Comparison of ENCODE assay signal across 20 mouse cellular contexts in the genomic region with DNA sequence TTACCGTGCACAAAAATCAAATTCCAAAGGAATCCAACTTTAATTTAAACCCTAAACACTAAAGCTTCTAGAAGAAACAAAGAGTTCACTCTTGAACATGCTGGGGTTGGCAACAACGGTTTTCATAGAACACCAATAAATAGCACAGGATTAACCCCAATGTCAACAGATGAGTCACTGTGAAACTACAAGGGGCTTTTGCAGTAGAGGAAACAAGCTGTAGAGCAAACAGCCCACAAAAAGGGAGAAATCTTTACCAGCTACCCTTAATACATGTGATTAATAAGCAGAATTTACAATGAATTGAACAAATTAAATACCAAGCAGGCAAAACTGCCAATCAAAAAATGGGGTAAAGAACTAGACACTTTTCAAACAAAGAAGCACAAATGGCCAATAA. TPM values are rescaled to one million over a fixed set of nuclear protein-coding genes. Genes with fewer than 3 reads are reported as not detected.
DNase-seq lines count a peak whose midpoint lies in the region; ATAC-seq and TF ChIP-seq lines count a peak whose summit lies in the region.
"Had no signal": no experiment of that assay in that cellular context is flagged by ENCODE, and none has a peak within 500 bp of the region (broad histone marks: within the 10 kb centered on the region; RNA-seq: fewer than 3 reads in every experiment).

No protein-coding gene starts in this region.

- ATAC-seq in midbrain, embryonic 11.5 days (ENCODE audit: low FRiP score): peak; percentile 57; the same call in 1 of the 2 replicates
- peak; percentile 96 for ATAC-seq in CD4-positive, CD25-positive, alpha-beta regulatory T cell, adult 4 months
- no peak for ATAC-seq in heart, embryonic 11.5 days (replicated peaks; ENCODE audit: insufficient number of reproducible peaks, low FRiP score, low TSS enrichment)
- ATAC-seq: forebrain, embryonic 16.5 days; hindbrain, embryonic 16.5 days; intestine, embryonic 15.5 days had no signal

- H3K4me1 ChIP-seq in midbrain, embryonic 11.5 days (ENCODE audit: control insufficient read depth, insufficient read depth, low read length): no peaks in the 10 kb centered on the region
- H3K4me1 ChIP-seq in midbrain, embryonic 10.5 days: no peaks in the 10 kb centered on the region
- H3K4me1 ChIP-seq in cerebellum, adult 2 months (ENCODE audit: control insufficient read depth, insufficient read depth, low read length): no peaks in the 10 kb centered on the region
- no peaks in the 10 kb centered on the region for H3K4me1 ChIP-seq in heart, embryonic 11.5 days (ENCODE audit: control insufficient read depth, insufficient read depth, low read length)
- H3K4me1 ChIP-seq: embryonic facial prominence, embryonic 12.5 days; hindbrain, embryonic 12.5 days; intestine, embryonic 15.5 days had no signal

- H3K27me3 ChIP-seq in midbrain, embryonic 11.5 days (ENCODE audit: control insufficient read depth, insufficient read depth, low read length): no peaks in the 10 kb centered on the region
- H3K27me3 ChIP-seq in midbrain, embryonic 10.5 days (ENCODE audit: low read depth, poor library complexity, severe bottlenecking): no peaks in the 10 kb centered on the region
- no peaks in the 10 kb centered on the region for H3K27me3 ChIP-seq in cerebellum, adult 2 months (ENCODE audit: control insufficient read depth, insufficient read depth, low read length)
- no peaks in the 10 kb centered on the region for H3K27me3 ChIP-seq in heart, embryonic 11.5 days (ENCODE audit: control insufficient read depth, insufficient read depth, low read length)
- H3K27me3 ChIP-seq: embryonic facial prominence, embryonic 12.5 days; hindbrain, embryonic 12.5 days; intestine, embryonic 15.5 days had no signal

- 57% methylated on average over 2 of the region's 2 CpGs for WGBS in midbrain, embryonic 11.5 days
- 58% methylated on average over 2 of the region's 2 CpGs for whole genome bisulfite sequencing in midbrain, embryonic 10.5 days
- WGBS in cerebellum, adult 2 months: 77% methylated on average over 2 of the region's 2 CpGs
- WGBS in heart, embryonic 11.5 days (ENCODE audit: insufficient replicate concordance): 83% methylated on average over 2 of the region's 2 CpGs

- no peak for DNase-seq in midbrain, embryonic 11.5 days (ENCODE audit: low spot score, missing footprints)
- DNase-seq in midbrain, embryonic 10.5 days (ENCODE audit: low spot score): no peak
- peak; percentile 60 for DNase-seq in induced T-regulatory cell, adult 2 months (ENCODE audit: low read depth)
- DNase-seq in cerebellum, adult 2 months: no peak
- DNase-seq in lung, postnatal 10 days: no peak
- DNase-seq: adrenal gland, postnatal 14 days; cerebellum, adult 11-12 months; cerebellum, postnatal 10 days; gastrocnemius, postnatal 25 days; heart, postnatal 10 days; heart, postnatal 4 days; kidney, adult 18-20 months had no signal

- no peak overlapping the region for H3K9ac ChIP-seq in midbrain, embryonic 11.5 days (ENCODE audit: low read length)
- H3K9ac ChIP-seq in heart, embryonic 11.5 days (ENCODE audit: low read depth, low read length): no peak overlapping the region
- H3K9ac ChIP-seq: embryonic facial prominence, embryonic 12.5 days; hindbrain, embryonic 12.5 days; intestine, embryonic 15.5 days had no signal

- H3K4me2 ChIP-seq in midbrain, embryonic 11.5 days: no peak overlapping the region
- H3K4me2 ChIP-seq in heart, embryonic 11.5 days: no peak overlapping the region
- H3K4me2 ChIP-seq: embryonic facial prominence, embryonic 12.5 days; hindbrain, embryonic 12.5 days; intestine, embryonic 15.5 days had no signal

- H3K4me3 ChIP-seq in midbrain, embryonic 11.5 days (ENCODE audit: low read depth, low read length): no peak overlapping the region
- H3K4me3 ChIP-seq in midbrain, embryonic 10.5 days: no peak overlapping the region
- H3K4me3 ChIP-seq in cerebellum, adult 2 months (replicated peaks; ENCODE audit: insufficient read depth, low read depth, low read length): no peak overlapping the region
- H3K4me3 ChIP-seq in heart, embryonic 11.5 days (ENCODE audit: low read depth, low read length): no peak overlapping the region
- H3K4me3 ChIP-seq: embryonic facial prominence, embryonic 12.5 days; hindbrain, embryonic 12.5 days; intestine, embryonic 15.5 days had no signal

- H3K27ac ChIP-seq in midbrain, embryonic 11.5 days (ENCODE audit: low read depth, low read length): no peak overlapping the region
- no peak overlapping the region for H3K27ac ChIP-seq in midbrain, embryonic 10.5 days (replicated peaks)
- no peak overlapping the region for H3K27ac ChIP-seq in cerebellum, adult 2 months (ENCODE audit: insufficient read depth, low read length)
- no peak overlapping the region for H3K27ac ChIP-seq in heart, embryonic 11.5 days (ENCODE audit: low read depth, low read length)
- H3K27ac ChIP-seq: embryonic facial prominence, embryonic 12.5 days; hindbrain, embryonic 12.5 days; intestine, embryonic 15.5 days had no signal

- H3K36me3 ChIP-seq in midbrain, embryonic 11.5 days (ENCODE audit: control insufficient read depth, insufficient read depth, low read length): no peaks in the 10 kb centered on the region
- no peaks in the 10 kb centered on the region for H3K36me3 ChIP-seq in midbrain, embryonic 10.5 days
- H3K36me3 ChIP-seq in heart, embryonic 11.5 days (ENCODE audit: control insufficient read depth, insufficient read depth, low read length): no peaks in the 10 kb centered on the region
- H3K36me3 ChIP-seq: embryonic facial prominence, embryonic 12.5 days; G1E; hindbrain, embryonic 12.5 days; intestine, embryonic 15.5 days had no signal

- H3K9me3 ChIP-seq in midbrain, embryonic 11.5 days (ENCODE audit: control insufficient read depth, low read length): no peaks in the 10 kb centered on the region
- no peaks in the 10 kb centered on the region for H3K9me3 ChIP-seq in midbrain, embryonic 10.5 days (replicated peaks)
- H3K9me3 ChIP-seq in heart, embryonic 11.5 days (replicated peaks; ENCODE audit: control insufficient read depth, low read length): no peaks in the 10 kb centered on the region
- H3K9me3 ChIP-seq: embryonic facial prominence, embryonic 12.5 days; G1E; hindbrain, embryonic 12.5 days; intestine, embryonic 15.5 days had no signal

- TF ChIP-seq POLR2A in cerebellum, adult 2 months (IDR thresholded peaks at IDR 0.05; ENCODE audit: borderline replicate concordance, insufficient read depth, low read length): no peak

- TF ChIP-seq CTCF in cerebellum, adult 2 months (IDR thresholded peaks at IDR 0.05; ENCODE audit: borderline replicate concordance, insufficient read depth, low read depth, low read length): no peak

RNA-seq across cellular contexts. Expression of a gene that starts 53.7 kb away (rescaled TPM):
- 13.4 and 15.8 TPM in 2 replicates for polyA plus RNA-seq in midbrain, embryonic 11.5 days (2014; fragmentation: Nextera tagmentation; extraction: Ambion mirVana)
- polyA plus RNA-seq in midbrain, embryonic 10.5 days (2016; fragmentation: Nextera tagmentation; extraction: Ambion mirVana): 10.8 and 13.7 TPM in 2 replicates
- polyA plus RNA-seq in CD4-positive, CD25-positive, alpha-beta regulatory T cell, adult 4 months (2017; shearing (Covaris generic)): 10 to 100 TPM; 18.1 to 21.4 TPM
- polyA plus RNA-seq in cerebellum, adult 2 months (2012; rRNA removed): 23.3 and 24.2 TPM in 2 replicates
- polyA plus RNA-seq in heart, embryonic 11.5 days (2014; fragmentation: Nextera tagmentation; extraction: Ambion mirVana): 9.8 TPM in 2 replicates
